Mouse (Mus musculus) forebrain, embryonic 11.5 days (tissue): Measurements from ENCODE around the gene Fem1a. TPM values are rescaled to one million over a fixed set of nuclear protein-coding genes. Genes with fewer than 3 reads are reported as not detected.

ENCODE experiments used
- ATAC-seq: fragments of 200-750 bp; cut with Nextera tagmentation; replicated peaks from 2 replicates; pipeline ENCODE4 v1.8.0; 2017; ENCODE audit warnings: moderate TSS enrichment; ENCODE audit not compliant: low FRiP score
- DNase-seq: peaks from one replicate; pipeline ENCODE4 v3.0.0-alpha.2; 2017; ENCODE audit warnings: low spot score
- H3K27ac ChIP-seq: fragments of 300-500 bp; sonication (generic); 2 replicates; pipeline ENCODE4 v1.5.1; 2014; ENCODE audit warnings: low read depth, low read length
- H3K27me3 ChIP-seq: fragments of 300-500 bp; sonication (generic); 2 replicates; pipeline ENCODE4 v1.6.1; 2014; ENCODE audit warnings: mild to moderate bottlenecking, low read length, mixed read lengths; ENCODE audit not compliant: control insufficient read depth, insufficient read depth
- H3K36me3 ChIP-seq: fragments of 300-500 bp; sonication (generic); 2 replicates; pipeline ENCODE4 v1.6.1; 2014; ENCODE audit warnings: mild to moderate bottlenecking, low read length, moderate library complexity, mixed read lengths; ENCODE audit not compliant: control insufficient read depth, insufficient read depth
- H3K4me1 ChIP-seq: fragments of 300-500 bp; sonication (generic); replicated peaks from 2 replicates; pipeline ENCODE4 v1.6.1; 2014; ENCODE audit warnings: low read length, mixed read lengths; ENCODE audit not compliant: control insufficient read depth, insufficient read depth
- H3K4me2 ChIP-seq: fragments of 300-500 bp; sonication (generic); 2 replicates; pipeline ENCODE4 v1.6.1; 2014; ENCODE audit warnings: low read depth, mild to moderate bottlenecking, low read length, moderate library complexity, mixed read lengths; ENCODE audit not compliant: severe bottlenecking
- H3K4me3 ChIP-seq: fragments of 300-500 bp; sonication (generic); 2 replicates; pipeline ENCODE4 v1.5.1; 2014; ENCODE audit warnings: low read depth, low read length
- H3K9ac ChIP-seq: fragments of 300-500 bp; sonication (generic); 2 replicates; pipeline ENCODE4 v1.6.1; 2014; ENCODE audit warnings: low read length
- H3K9me3 ChIP-seq: fragments of 300-500 bp; sonication (generic); 2 replicates; pipeline ENCODE4 v1.6.1; 2016; ENCODE audit warnings: low read length, mixed read lengths; ENCODE audit not compliant: control insufficient read depth
- WGBS: fragments of 180-500 bp; shearing (Covaris S2); extraction: QIAGEN DNeasy Blood & Tissue Kit; methylation state at CpG from one replicate; pipeline ENCODE4 v1.1.7; 2014; 5-methylcytosine and 5-hydroxymethylcytosine counted together
- polyA plus RNA-seq: library from polyadenylated mRNA; unstranded; fragments of >200 nt; fragmentation: Nextera tagmentation; extraction: Ambion mirVana; gene quantifications from 2 replicates; pipeline ENCODE4 v1.2.1, GENCODE M21; 2014

Fem1a gene
- polyA plus RNA-seq, 1 experiment from 2014 or later, result 16.5 TPM

DNA sequence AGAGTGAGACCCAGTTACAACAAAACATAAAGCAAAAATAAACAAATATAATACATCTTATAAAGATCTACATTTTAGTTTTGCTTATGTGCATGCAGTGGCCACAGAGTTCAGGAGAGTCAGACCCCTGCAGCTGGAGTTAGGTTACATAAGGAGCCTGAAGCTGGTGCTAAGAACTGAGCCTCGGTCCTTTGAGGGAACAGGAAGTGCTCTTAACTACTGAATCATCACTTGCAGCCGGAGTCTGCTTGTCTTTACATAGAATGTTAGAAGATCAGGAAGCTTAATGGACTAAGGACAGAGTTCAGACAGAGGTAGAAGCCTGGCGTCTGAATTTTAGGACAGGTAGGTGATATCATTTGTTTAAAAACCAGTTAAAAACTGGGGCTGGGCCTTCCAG lies 32.3 kb downstream of the Fem1a start:
- Histone ChIP-seq H3K4me1 (peaks cover 23% of the 10 kb centered on the region), H3K4me3 (peak overlapping the region; percentile 39; the same call in 1 of the 2 replicates), H3K27me3 (no peaks in the 10 kb centered on the region), H3K36me3 (no peaks in the 10 kb centered on the region; the same call in 1 of the 2 replicates), H3K4me2 (peak overlapping the region; percentile 72), H3K9me3 (no peaks in the 10 kb centered on the region), H3K9ac (peak overlapping the region; percentile 59), H3K27ac (peak overlapping the region; percentile 88)
- 45% methylated on average over 3 of the region's 3 CpGs for WGBS
- DNase-seq (no peak), ATAC-seq (no peak)

DNA sequence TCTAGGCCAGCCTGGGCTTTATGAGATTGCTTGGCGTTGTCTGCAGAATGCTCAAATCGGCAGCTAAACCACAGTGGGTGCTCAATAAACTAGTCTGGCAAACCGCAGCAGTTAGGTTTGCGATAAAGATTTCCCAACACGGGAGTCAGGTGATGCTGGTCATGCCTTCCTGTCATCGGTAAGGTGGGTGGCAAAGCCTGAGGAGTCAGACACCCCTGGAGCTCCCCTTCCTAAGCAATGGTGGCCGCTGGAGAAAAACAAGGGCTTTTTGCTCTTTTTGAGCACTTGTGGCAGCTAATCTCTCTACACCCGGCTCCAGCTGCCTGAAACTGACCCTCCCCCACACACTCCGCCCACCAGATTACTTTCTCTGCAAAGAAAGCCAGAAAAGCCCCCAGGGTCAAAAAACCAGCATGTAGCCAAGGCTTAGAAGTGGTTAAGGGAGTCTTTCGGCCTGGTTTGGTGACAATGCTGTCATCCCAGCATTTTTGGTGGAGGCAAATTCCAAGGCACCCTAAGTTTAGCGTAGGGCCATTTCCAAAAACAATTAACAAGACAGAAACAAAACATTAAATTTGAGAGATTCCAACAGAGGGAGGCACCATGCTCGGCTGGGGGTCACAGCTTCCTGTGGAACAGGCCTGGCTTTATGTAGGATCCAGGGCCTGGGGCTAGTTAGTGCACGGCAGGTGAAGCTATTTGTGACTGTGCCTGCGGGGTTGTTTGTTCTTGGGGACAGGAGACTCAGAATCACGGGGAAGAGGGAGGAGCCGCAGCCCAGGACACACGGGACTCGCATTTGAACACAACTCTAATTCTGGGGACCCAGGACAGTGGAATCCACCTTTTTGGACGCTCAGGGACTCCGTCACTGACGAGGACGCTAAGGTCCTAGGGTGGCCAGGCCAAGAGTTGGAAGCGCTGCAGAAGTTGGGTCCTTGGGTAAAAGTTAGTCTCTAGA lies 33.0 kb downstream of the Fem1a start:
- H3K9me3 ChIP-seq, result no peaks in the 10 kb centered on the region
- 2% methylated on average over 23 of the region's 23 CpGs for WGBS
- H3K4me1 ChIP-seq, result peaks cover 23% of the 10 kb centered on the region
- H3K4me3 ChIP-seq, result peak overlapping the region; percentile 39
- ATAC-seq (peak; percentile 26), DNase-seq (peak; percentile 80)
- H3K9ac ChIP-seq, result peak overlapping the region; percentile 59
- peak overlapping the region; percentile 88 for H3K27ac ChIP-seq
- H3K27me3 ChIP-seq, result no peaks in the 10 kb centered on the region
- peak overlapping the region; percentile 72 for H3K4me2 ChIP-seq
- no peaks in the 10 kb centered on the region; the same call in 1 of the 2 replicates for H3K36me3 ChIP-seq

DNA sequence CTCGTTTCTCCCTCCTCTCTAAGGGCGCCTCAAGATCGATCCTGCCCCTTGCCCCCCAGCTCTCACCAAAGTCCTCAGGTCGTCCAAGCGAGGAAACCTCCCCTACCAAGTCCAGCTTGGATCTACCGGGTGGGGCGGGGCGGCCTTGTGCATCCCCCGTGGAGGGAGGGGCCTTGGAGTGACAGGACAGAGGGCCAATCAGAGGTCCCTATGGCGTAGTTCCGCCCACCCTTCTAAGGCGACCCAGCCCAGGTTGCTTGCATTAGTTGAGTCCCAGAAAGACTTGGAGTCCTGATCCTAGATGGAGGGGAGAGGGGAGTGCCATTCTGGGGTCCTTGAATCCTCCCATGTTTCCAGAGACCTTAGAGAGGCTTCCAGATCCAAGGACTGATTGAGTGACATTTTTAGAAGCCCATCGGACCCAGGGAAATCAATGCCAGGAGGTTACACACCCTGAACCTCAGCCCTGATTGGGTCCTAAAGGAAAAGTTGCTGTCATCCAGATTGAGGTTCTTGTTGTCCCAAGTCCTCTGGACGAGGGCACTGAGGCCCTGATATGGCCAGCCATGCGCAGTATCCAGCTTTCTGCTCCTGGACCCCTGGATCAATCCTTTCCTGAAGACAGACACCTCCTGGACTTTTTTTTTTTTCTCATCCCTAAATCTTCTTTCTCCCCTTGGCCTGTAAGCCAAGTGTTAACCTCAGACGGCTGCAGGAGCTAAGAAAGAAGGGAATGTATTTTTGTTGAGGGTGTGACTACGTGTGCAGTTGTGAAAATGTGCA lies 34.0 kb downstream of the Fem1a start:
- ATAC-seq (peak; percentile 83), DNase-seq (peak; percentile 94)
- H3K4me3 ChIP-seq, result peak overlapping the region; percentile 39
- peak overlapping the region; percentile 59 for H3K9ac ChIP-seq
- H3K27ac ChIP-seq, result peak overlapping the region; percentile 88
- H3K4me2 ChIP-seq, result peak overlapping the region; percentile 72
- 3% methylated on average over 17 of the region's 17 CpGs for WGBS
- no peaks in the 10 kb centered on the region for H3K9me3 ChIP-seq
- H3K27me3 ChIP-seq, result no peaks in the 10 kb centered on the region
- H3K36me3 ChIP-seq, result no peaks in the 10 kb centered on the region; the same call in 1 of the 2 replicates
- H3K4me1 ChIP-seq, result peaks cover 23% of the 10 kb centered on the region

DNA sequence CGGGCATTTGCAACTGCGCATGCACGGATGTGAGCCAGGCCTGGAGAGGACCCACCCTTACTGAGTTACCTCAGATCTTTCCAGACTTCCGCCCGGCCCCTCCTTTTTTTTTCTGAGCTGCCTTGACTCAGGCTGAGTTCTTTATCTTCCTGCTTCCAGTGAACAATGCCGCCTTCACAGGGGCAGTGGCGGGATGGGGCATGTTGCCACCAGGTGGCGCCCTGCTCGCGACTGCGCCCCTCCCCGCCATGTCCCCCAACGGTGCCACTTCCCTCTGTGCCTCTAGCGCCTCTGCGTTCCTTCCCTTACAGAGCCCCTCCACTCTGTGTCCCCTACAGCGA lies 34.5 kb downstream of the Fem1a start:
- ATAC-seq (peak; percentile 86), DNase-seq (peak; percentile 94)
- Histone ChIP-seq H3K4me2 (peak overlapping the region; percentile 72), H3K9me3 (no peaks in the 10 kb centered on the region), H3K27ac (peak overlapping the region; percentile 88), H3K27me3 (no peaks in the 10 kb centered on the region), H3K36me3 (no peaks in the 10 kb centered on the region), H3K9ac (peak overlapping the region; percentile 14), H3K4me1 (peaks cover 23% of the 10 kb centered on the region), H3K4me3 (peak overlapping the region; percentile 39; the same call in 1 of the 2 replicates)
- under 1% methylated on average over 16 of the region's 16 CpGs for WGBS

DNA sequence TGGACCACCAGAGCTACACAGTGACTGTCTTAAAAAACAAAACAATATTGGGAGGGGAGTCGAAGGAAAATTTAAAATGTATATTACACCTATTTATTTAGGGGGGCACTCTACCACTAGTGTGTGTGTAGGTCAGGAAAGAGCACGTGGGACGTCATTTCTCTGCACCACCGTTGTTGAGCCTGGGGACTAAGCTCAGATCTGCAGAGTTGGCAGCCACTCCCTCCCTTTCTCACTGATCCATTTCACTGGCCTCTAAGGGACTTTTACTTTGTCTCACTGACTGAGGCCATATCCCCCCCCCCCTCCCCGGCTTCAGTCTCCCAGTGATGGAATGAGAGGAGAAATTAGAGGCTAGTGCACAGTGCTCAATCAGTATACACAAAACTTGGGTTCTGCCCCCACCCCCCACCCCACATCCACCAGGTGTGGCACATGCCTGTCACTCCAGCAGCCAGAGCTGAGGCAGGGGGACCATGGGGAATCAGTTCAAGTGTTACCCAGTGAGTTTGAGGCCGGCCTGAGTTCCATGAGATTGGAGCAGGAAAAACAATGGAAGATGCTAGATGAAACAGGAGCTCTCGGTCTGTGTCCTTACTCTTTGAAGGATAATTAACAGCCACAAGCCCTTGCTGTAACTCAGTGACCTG lies 35.3 kb downstream of the Fem1a start:
- H3K9ac ChIP-seq, result no peak overlapping the region; the same call in 1 of the 2 replicates
- 61% methylated on average over 7 of the region's 7 CpGs for WGBS
- ATAC-seq (no peak), DNase-seq (no peak)
- no peak overlapping the region; the same call in 1 of the 2 replicates for H3K4me3 ChIP-seq
- no peaks in the 10 kb centered on the region for H3K9me3 ChIP-seq
- H3K4me2 ChIP-seq, result peak overlapping the region; percentile 72; the same call in 1 of the 2 replicates
- H3K27me3 ChIP-seq, result no peaks in the 10 kb centered on the region
- H3K27ac ChIP-seq, result peak overlapping the region; percentile 88; the same call in 1 of the 2 replicates
- no peaks in the 10 kb centered on the region for H3K36me3 ChIP-seq
- peaks cover 23% of the 10 kb centered on the region for H3K4me1 ChIP-seq

DNA sequence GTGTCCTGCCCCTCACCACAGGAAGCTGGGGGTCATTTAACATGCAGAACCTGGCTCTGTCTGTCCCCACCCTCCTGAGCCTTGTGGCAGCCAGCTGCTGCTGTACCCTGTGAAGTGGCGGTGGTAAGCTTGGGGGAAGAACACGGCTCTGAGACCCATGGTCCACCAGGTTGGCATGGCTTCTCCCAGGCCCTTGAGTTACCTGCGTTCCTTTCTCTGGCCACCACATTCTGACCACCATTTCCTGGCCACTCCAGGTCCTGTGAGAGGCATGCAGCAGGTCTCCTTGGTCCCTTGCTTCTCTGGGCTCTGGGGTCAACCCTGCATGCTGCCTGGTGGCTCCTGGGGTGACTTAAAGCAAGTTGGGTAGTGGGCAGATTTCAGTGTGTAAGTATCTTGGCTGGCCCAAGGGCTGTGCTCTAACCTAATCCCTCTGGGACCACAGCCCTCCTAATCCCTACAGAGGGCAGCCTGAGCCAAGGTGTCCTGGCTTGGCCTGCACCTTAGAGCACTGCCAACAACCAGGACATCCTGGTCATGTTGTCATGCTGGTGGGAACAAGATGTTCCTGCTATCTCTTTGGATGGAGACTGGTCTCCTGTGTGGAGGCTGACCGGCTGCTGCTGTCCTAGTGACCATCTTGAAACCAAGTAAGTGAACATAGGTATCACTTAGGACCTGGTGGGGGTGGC lies 36.1 kb downstream of the Fem1a start, which contains the start of gene Plin3:
Gene Plin3, minus strand, starts transcription at position 343 of the 692 bp plus-strand sequence.
- H3K4me1 ChIP-seq, result peaks cover 23% of the 10 kb centered on the region
- H3K27ac ChIP-seq, result peak within 1 kb of the TSS; percentile 88; the same call in 1 of the 2 replicates
- WGBS, result 93% methylated on average over 4 of the region's 4 CpGs
- H3K27me3 ChIP-seq, result no peaks in the 10 kb centered on the region
- ATAC-seq (no peak), DNase-seq (no peak)
- no peak within 1 kb of the TSS for H3K4me2 ChIP-seq
- no peaks in the 10 kb centered on the region for H3K36me3 ChIP-seq
- no peak within 1 kb of the TSS; the same call in 1 of the 2 replicates for H3K9ac ChIP-seq
- no peaks in the 10 kb centered on the region for H3K9me3 ChIP-seq
- no peak within 1 kb of the TSS for H3K4me3 ChIP-seq

DNA sequence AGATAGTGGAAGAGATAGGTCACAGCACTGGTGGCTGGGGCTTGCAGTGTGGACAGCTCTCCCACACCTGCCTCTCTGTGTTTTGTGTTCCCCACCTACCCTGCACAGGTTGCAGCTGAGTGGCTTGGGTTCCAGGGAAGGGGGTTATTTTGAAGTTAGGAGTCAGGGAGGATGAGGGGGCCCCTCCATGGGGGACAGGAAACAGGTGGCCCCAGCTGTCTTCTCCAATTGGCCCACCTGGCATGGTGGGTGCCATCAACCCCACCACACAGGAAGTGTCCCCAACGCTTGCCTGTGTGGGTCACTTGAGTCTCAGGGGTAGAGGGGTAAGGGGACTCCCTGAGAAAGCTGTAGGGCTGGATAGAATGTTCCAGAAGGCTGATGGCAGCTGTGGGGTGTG lies 36.7 kb downstream of the Fem1a start:
- Histone ChIP-seq H3K27ac (no peak overlapping the region), H3K4me1 (peaks cover 20% of the 10 kb centered on the region)
- WGBS, result 68% methylated on average over 1 of the region's 1 CpGs

More for the DNA sequence above, 36.7 kb downstream of the Fem1a start:
- Histone ChIP-seq H3K36me3 (no peaks in the 10 kb centered on the region), H3K9ac (no peak overlapping the region), H3K4me3 (no peak overlapping the region), H3K9me3 (no peaks in the 10 kb centered on the region), H3K27me3 (no peaks in the 10 kb centered on the region), H3K4me2 (no peak overlapping the region)
- no peak for ATAC-seq
- DNase-seq, result no peak
